Mouse (Mus musculus) embryo, embryonic 11 days (tissue): ENCODE results near the gene Apol10a.
"Not testable (repeated sequence)": the region's sequence is repeated elsewhere in the genome, so short reads cannot be mapped to it uniquely, and the experiment has no call there.

ENCODE experiments used
- DNase-seq: peaks from one replicate; pipeline ENCODE4 v3.0.0-alpha.2; 2015

The Apol10a gene

GRCm38 (mm10) chr15:77476693-77477092 lies at the start of gene Apol10a:
Gene Apol10a, plus strand, starts transcription at chr15:77477047.
- not testable (repeated sequence) for DNase-seq

GRCm38 (mm10) chr15:77428690-77429448 lies 48.0 kb upstream of the Apol10a start:
- DNase-seq = not testable (repeated sequence)

GRCm38 (mm10) chr15:77444746-77445145 lies 32.1 kb upstream of the Apol10a start:
- DNase-seq = not testable (repeated sequence)

- not testable (repeated sequence) for DNase-seq
Observed at GRCm38 (mm10) chr15:77445668-77446067, 31.2 kb upstream of the Apol10a start.

- DNase-seq = not testable (repeated sequence)
Observed at GRCm38 (mm10) chr15:77447392-77447791, 29.5 kb upstream of the Apol10a start, which contains the start of gene Apol7b. Gene Apol7b, minus strand, starts transcription at chr15:77447492.

GRCm38 (mm10) chr15:77449927-77450326 lies 26.9 kb upstream of the Apol10a start:
- DNase-seq = peak; percentile 4

- not testable (repeated sequence) for DNase-seq
Observed at GRCm38 (mm10) chr15:77474699-77475390, 2.0 kb upstream of the Apol10a start.

GRCm38 (mm10) chr15:77482140-77482794 lies 5.4 kb downstream of the Apol10a start:
- DNase-seq = no peak

- not testable (repeated sequence) for DNase-seq
Observed at GRCm38 (mm10) chr15:77493181-77493580, 16.3 kb downstream of the Apol10a start.

- not testable (repeated sequence) for DNase-seq
Observed at GRCm38 (mm10) chr15:77494694-77495093, 17.8 kb downstream of the Apol10a start.

- not testable (repeated sequence) for DNase-seq
Observed at GRCm38 (mm10) chr15:77507966-77508365, 31.1 kb downstream of the Apol10a start, which contains the start of gene Apol11a. Gene Apol11a, plus strand, starts transcription at chr15:77508271.

GRCm38 (mm10) chr15:77520596-77520995 lies 43.7 kb downstream of the Apol10a start:
- DNase-seq = not testable (repeated sequence)

- peak; percentile 52 for DNase-seq
Observed at GRCm38 (mm10) chr15:77523186-77523843, 46.5 kb downstream of the Apol10a start.

GRCm38 (mm10) chr15:77533216-77533615 lies 56.4 kb downstream of the Apol10a start, which contains the start of gene Apol7c:
Gene Apol7c, minus strand, starts transcription at chr15:77533316.
- no peak for DNase-seq

GRCm38 (mm10) chr15:77539221-77539620 lies 62.4 kb downstream of the Apol10a start:
- DNase-seq = not testable (repeated sequence)
